Mouse (Mus musculus) G1E (cell line): ENCODE data around the gene Ddx27.

Experiments used
- CTCF ChIP-seq: IDR thresholded peaks from 2 replicates; pipeline ENCODE4 v1.5.1; 2012; ENCODE audit warnings: low read depth, low read length, inconsistent platforms, mixed read lengths
- GATA1 ChIP-seq: IDR thresholded peaks from 2 replicates; pipeline ENCODE4 v1.6.1; 2012; ENCODE audit warnings: borderline replicate concordance, low read length, inconsistent platforms, mixed read lengths

DNA sequence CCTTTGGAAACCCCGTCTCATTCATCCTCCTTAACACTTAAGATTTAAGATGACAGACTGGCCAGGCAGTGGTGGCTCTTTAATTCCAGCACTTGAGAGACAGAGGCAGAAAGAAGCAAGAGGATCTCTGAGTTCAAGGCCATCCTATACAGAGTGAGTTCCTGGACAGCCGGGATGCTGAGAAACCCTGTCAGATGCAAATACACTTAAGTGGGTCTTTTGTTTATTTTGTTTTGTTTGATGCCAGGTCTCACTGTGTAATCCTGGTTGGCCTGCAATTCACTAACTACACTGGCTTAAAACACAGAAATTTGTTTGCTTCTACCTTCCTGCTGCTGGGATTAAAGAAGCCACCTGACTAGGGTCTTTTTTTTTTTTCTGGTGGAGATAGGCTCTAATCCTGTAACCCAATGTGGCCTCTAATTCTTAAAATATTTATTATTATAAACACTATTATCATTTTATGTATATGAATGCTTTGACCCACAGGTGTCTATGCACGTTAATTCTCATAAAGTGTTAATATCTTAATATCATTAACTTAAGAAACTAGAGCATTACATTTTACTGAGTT is 43.9 kb downstream of the Ddx27 start:
- no peak for TF ChIP-seq CTCF
- TF ChIP-seq GATA1 = no peak
